Mouse (Mus musculus) midbrain, postnatal 0 days (tissue): ENCODE data around the gene Fam173b. TPM values are rescaled to one million over a fixed set of nuclear protein-coding genes. Genes with fewer than 3 reads are reported as not detected.
A peak's percentile ranks its signal among the peaks of the same experiment; 100 is the strongest.

Experiments used
- ATAC-seq: fragments of 200-750 bp; cut with Nextera tagmentation; 2 replicates; pipeline ENCODE4 v1.8.0; 2017; ENCODE audit warnings: moderate number of reproducible peaks, mild to moderate bottlenecking, moderate TSS enrichment, moderate library complexity; ENCODE audit not compliant: low FRiP score
- DNase-seq: peaks from one replicate; pipeline ENCODE4 v3.0.0-alpha.2; 2015; ENCODE audit warnings: low spot score
- H3K27ac ChIP-seq: fragments of 300-500 bp; sonication (generic); 2 replicates; pipeline ENCODE4 v1.5.1; 2014; ENCODE audit warnings: low read depth, mild to moderate bottlenecking, low read length, mixed read lengths
- H3K27me3 ChIP-seq: fragments of 300-500 bp; sonication (generic); 2 replicates; pipeline ENCODE4 v1.6.1; 2014; ENCODE audit warnings: low read length, control low read depth, mixed read lengths; ENCODE audit not compliant: insufficient read depth
- H3K36me3 ChIP-seq: fragments of 300-500 bp; sonication (generic); 2 replicates; pipeline ENCODE4 v1.6.1; 2014; ENCODE audit warnings: low read length, control low read depth, mixed read lengths; ENCODE audit not compliant: insufficient read depth
- H3K4me1 ChIP-seq: fragments of 300-500 bp; sonication (generic); 2 replicates; pipeline ENCODE4 v1.6.1; 2014; ENCODE audit warnings: mild to moderate bottlenecking, control low read depth, antibody characterized with exemption, low read length, mixed read lengths; ENCODE audit not compliant: insufficient read depth
- H3K4me2 ChIP-seq: fragments of 300-500 bp; sonication (generic); 2 replicates; pipeline ENCODE4 v1.6.1; 2014; ENCODE audit warnings: low read depth, mild to moderate bottlenecking, low read length, mixed read lengths; ENCODE audit not compliant: poor library complexity, severe bottlenecking
- H3K4me3 ChIP-seq: fragments of 300-500 bp; sonication (generic); 2 replicates; pipeline ENCODE4 v1.5.1; 2014; ENCODE audit warnings: low read depth, mild to moderate bottlenecking, low read length, moderate library complexity
- H3K9ac ChIP-seq: fragments of 300-500 bp; sonication (generic); replicated peaks from 2 replicates; pipeline ENCODE4 v1.6.1; 2014; ENCODE audit warnings: mild to moderate bottlenecking, low read length, moderate library complexity, mixed read lengths; ENCODE audit not compliant: poor library complexity, severe bottlenecking
- H3K9me3 ChIP-seq: fragments of 300-500 bp; sonication (generic); 2 replicates; pipeline ENCODE4 v1.6.1; 2016; ENCODE audit warnings: low read length, control low read depth
- CTCF ChIP-seq: IDR thresholded peaks from 2 replicates; pipeline ENCODE4 v1.5.1; 2016; ENCODE audit warnings: antibody characterized with exemption, mild to moderate bottlenecking
- WGBS: fragments of 180-500 bp; shearing (Covaris S2); extraction: QIAGEN DNeasy Blood & Tissue Kit; methylation state at CpG from one replicate; pipeline ENCODE4 v1.1.7; 2014; 5-methylcytosine and 5-hydroxymethylcytosine counted together
- polyA plus RNA-seq: library from polyadenylated mRNA; unstranded; fragments of >200 nt; fragmentation: Nextera tagmentation; extraction: Ambion mirVana; gene quantifications from 2 replicates; pipeline ENCODE4 v1.2.1, GENCODE M21; 2015
- total RNA-seq: library from RNA; depleted of rRNA; stranded (reverse); fragments of >200 nt; gene quantifications from 2 replicates; pipeline ENCODE4 v1.2.3, GENCODE M21; 2014; rRNA removed

Gene Fam173b
- total RNA-seq (10.5 and 10.6 TPM in 2 replicates), polyA plus RNA-seq (6.7 and 8.0 TPM in 2 replicates)

DNA sequence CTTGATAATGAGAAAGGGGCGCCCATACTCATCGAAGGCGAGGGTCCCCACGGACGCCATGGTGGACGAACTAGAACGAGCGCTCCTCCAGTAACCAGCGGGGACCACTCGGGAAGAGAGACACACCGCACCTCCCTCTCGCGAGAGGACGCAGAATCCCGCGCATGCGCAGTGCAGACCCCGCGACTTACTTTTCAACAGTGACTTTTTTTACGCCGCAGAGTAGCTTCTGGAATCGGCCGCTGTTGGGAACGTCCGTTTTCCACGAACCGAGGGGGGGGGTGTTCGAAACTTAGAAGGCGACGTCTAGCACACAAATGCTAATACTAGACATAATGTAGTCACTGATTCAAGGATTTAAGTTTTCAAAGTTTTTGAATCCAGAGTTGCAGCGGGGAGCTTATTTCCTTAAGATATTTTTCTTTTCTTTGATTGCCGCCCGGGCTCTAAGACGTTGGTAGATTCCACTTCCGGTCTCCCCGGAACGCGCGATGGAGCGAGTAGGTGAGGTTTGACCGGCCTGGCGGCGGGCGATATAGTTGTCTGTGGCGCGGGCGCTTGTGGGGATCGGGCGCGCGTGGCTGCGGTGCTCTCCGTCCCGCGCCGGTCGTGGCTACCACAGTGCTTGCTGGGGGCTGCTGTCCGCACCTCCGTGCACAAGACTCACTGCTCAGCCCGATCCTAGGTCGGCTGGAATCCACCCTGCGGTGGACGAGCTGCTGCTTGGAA, at the start of gene Fam173b, which contains the start of gene Cct5:
Gene Fam173b, plus strand, starts transcription at position 207 of the 729 bp plus-strand sequence.
Gene Cct5, minus strand, starts transcription at position 159 of the 729 bp plus-strand sequence.
- no peaks in the 10 kb centered on the region for H3K27me3 ChIP-seq
- no peak for TF ChIP-seq CTCF
- H3K4me2 ChIP-seq: peak within 1 kb of the TSS; percentile 94
- peak within 1 kb of the TSS; percentile 65 for H3K4me3 ChIP-seq
- peak; percentile 90 for ATAC-seq
- no peaks in the 10 kb centered on the region for H3K9me3 ChIP-seq
- H3K36me3 ChIP-seq: peaks cover 4% of the 10 kb centered on the region
- H3K27ac ChIP-seq: peak within 1 kb of the TSS; percentile 89
- under 1% methylated on average over 63 of the region's 63 CpGs for WGBS
- peaks cover 16% of the 10 kb centered on the region; the same call in 1 of the 2 replicates for H3K4me1 ChIP-seq
- peak; percentile 99 for DNase-seq
- H3K9ac ChIP-seq: peak within 1 kb of the TSS; percentile 76

DNA sequence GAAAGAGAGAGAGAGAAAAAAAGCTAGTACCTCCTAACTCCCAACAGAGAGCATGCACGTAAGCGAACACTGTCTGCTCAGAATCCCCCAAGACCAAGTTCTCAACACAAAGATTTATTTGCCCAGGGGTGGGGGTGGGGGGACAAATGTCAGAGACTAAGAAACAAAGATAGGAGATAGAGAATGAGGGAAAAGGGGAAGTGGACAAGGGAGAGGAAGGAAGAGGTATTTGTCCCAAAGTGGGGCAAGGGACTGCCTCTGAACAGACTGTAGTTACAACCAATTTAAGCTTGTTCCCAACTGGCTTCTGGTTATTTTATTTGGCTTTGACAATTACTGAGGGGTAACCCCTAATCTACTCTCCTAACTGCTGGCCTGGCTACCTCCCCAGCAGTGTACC, 46.8 kb upstream of the Fam173b start:
- WGBS: 83% methylated on average over 2 of the region's 2 CpGs
- Histone ChIP-seq H3K9ac (no peak overlapping the region), H3K4me2 (no peak overlapping the region), H3K27me3 (no peaks in the 10 kb centered on the region), H3K9me3 (no peaks in the 10 kb centered on the region), H3K4me1 (no peaks in the 10 kb centered on the region), H3K27ac (no peak overlapping the region), H3K36me3 (no peaks in the 10 kb centered on the region), H3K4me3 (no peak overlapping the region)
- TF ChIP-seq CTCF: no peak
- ATAC-seq: no peak
- no peak for DNase-seq

DNA sequence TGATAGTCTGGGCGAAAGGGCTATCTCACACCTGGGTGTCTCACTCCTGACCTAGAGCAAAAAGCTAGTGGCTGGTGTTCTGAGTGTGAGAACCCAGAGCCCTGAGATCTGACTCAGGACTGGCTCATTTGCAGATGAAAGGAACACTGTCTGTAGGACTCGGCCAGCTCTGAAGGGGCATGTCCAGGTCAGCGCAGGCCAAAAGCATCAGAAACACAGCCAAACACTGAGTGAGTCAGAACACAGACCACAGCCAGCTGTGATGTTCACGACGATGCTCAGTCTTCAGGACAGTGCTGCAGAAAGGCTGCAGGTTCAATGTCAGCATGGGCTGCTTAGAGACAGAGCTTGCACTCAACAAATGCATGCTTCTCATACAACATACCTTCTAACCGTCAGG, 40.3 kb upstream of the Fam173b start:
- WGBS: 79% methylated on average over 6 of the region's 6 CpGs
- no peak for TF ChIP-seq CTCF
- Histone ChIP-seq H3K9ac (no peak overlapping the region), H3K9me3 (no peaks in the 10 kb centered on the region), H3K4me1 (no peaks in the 10 kb centered on the region), H3K27ac (no peak overlapping the region), H3K36me3 (no peaks in the 10 kb centered on the region), H3K27me3 (no peaks in the 10 kb centered on the region), H3K4me2 (no peak overlapping the region), H3K4me3 (no peak overlapping the region)
- DNase-seq (no peak), ATAC-seq (no peak)

DNA sequence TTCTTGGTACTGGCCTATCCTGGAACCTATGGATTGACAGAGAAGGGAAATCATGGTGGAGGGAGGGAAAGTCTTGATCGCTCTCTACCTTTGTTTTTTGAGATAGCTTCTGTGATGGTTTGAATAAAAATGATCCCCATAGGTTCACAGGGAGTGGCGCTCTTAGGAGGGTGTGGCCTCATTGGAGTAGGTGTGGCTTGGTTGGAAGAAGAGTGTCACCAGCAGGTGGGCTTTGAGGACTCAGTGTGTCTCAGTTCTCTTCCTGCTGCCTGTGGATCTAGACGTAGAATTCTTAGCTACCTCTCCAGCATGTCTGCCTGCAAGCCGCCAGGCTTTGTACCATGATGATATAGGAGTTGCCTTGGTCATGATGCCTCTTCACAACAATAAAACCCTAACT, 39.7 kb upstream of the Fam173b start:
- no peak overlapping the region for H3K27ac ChIP-seq
- no peaks in the 10 kb centered on the region for H3K27me3 ChIP-seq
- H3K4me1 ChIP-seq: no peaks in the 10 kb centered on the region
- DNase-seq: no peak
- WGBS: 93% methylated on average over 4 of the region's 4 CpGs
- no peak overlapping the region for H3K9ac ChIP-seq
- H3K4me3 ChIP-seq: no peak overlapping the region
- no peak overlapping the region for H3K4me2 ChIP-seq
- ATAC-seq: no peak
- no peaks in the 10 kb centered on the region for H3K36me3 ChIP-seq
- TF ChIP-seq CTCF: no peak
- no peaks in the 10 kb centered on the region for H3K9me3 ChIP-seq

DNA sequence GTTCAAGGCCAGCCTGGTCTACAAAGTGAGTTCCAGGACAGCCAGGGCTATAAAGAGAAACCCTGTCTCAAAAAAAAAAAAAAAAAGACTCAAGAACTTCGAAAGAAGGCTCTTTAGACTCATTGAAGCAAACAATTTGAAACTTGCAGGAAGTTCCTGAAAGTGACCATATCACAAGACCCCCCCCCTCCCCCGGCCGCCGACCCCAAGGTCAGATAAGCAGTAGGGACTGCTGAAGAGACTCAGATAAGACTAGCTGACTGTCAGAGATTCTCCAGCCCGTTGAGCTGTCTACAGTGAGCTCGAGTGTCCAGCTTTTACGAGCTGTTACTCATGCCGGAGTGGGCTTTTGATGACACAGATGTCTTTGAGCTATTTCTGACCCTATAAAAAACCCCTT, 38.8 kb upstream of the Fam173b start:
- Histone ChIP-seq H3K36me3 (no peaks in the 10 kb centered on the region), H3K27me3 (no peaks in the 10 kb centered on the region), H3K4me3 (no peak overlapping the region), H3K9me3 (no peaks in the 10 kb centered on the region), H3K4me1 (no peaks in the 10 kb centered on the region), H3K27ac (no peak overlapping the region), H3K9ac (no peak overlapping the region), H3K4me2 (no peak overlapping the region)
- ATAC-seq (no peak), DNase-seq (no peak)
- WGBS: 92% methylated on average over 8 of the region's 8 CpGs
- TF ChIP-seq CTCF: no peak
